Mouse (Mus musculus) stomach, embryonic 14.5 days (tissue): ENCODE measurements around the gene Uts2b. TPM values are rescaled to one million over a fixed set of nuclear protein-coding genes. Genes with fewer than 3 reads are reported as not detected.

Experiments
- ATAC-seq: fragments of 200-750 bp; cut with Nextera tagmentation; 2 replicates; pipeline ENCODE4 v1.8.0; 2017; ENCODE audit warnings: low read depth, moderate TSS enrichment; ENCODE audit not compliant: insufficient number of reproducible peaks, insufficient read depth, low FRiP score
- H3K27ac ChIP-seq: fragments of 300-500 bp; sonication (generic); 2 replicates; pipeline ENCODE4 v1.5.1; 2014; ENCODE audit warnings: mild to moderate bottlenecking, low read length, moderate library complexity, mixed read lengths
- H3K27me3 ChIP-seq: fragments of 300-500 bp; sonication (generic); 2 replicates; pipeline ENCODE4 v1.6.1; 2014; ENCODE audit warnings: low read length, control low read depth, mixed read lengths; ENCODE audit not compliant: control insufficient read depth, insufficient read depth
- H3K36me3 ChIP-seq: fragments of 300-500 bp; sonication (generic); 2 replicates; pipeline ENCODE4 v1.6.1; 2014; ENCODE audit warnings: mild to moderate bottlenecking, control low read depth, low read length, moderate library complexity, mixed read lengths; ENCODE audit not compliant: control insufficient read depth, insufficient read depth
- H3K4me1 ChIP-seq: fragments of 300-500 bp; sonication (generic); 2 replicates; pipeline ENCODE4 v1.6.1; 2014; ENCODE audit warnings: low read length, control low read depth, mixed read lengths; ENCODE audit not compliant: control insufficient read depth, insufficient read depth
- H3K4me2 ChIP-seq: fragments of 300-500 bp; sonication (generic); replicated peaks from 2 replicates; pipeline ENCODE4 v1.6.1; 2014; ENCODE audit warnings: low read depth, low read length, control low read depth
- H3K4me3 ChIP-seq: fragments of 300-500 bp; sonication (generic); 2 replicates; pipeline ENCODE4 v1.5.1; 2014; ENCODE audit warnings: low read depth, low read length, control low read depth
- H3K9ac ChIP-seq: fragments of 300-500 bp; sonication (generic); replicated peaks from 2 replicates; pipeline ENCODE4 v1.6.1; 2014; ENCODE audit warnings: low read depth, mild to moderate bottlenecking, control low read depth, low read length, moderate library complexity, mixed read lengths
- H3K9me3 ChIP-seq: fragments of 300-500 bp; sonication (generic); 2 replicates; pipeline ENCODE4 v1.6.1; 2016; ENCODE audit warnings: low read depth, low read length, control low read depth; ENCODE audit not compliant: control insufficient read depth
- WGBS: fragments of 180-500 bp; shearing (Covaris S2); extraction: QIAGEN DNeasy Blood & Tissue Kit; methylation state at CpG from one replicate; pipeline ENCODE4 v1.1.7; 2014; 5-methylcytosine and 5-hydroxymethylcytosine counted together
- polyA plus RNA-seq: library from polyadenylated mRNA; unstranded; fragments of >200 nt; fragmentation: Nextera tagmentation; extraction: Ambion mirVana; gene quantifications from 2 replicates; pipeline ENCODE4 v1.2.1, GENCODE M21; 2014

The Uts2b gene
- polyA plus RNA-seq, 1 experiment from 2014 or later, result not detected

GRCm38 (mm10) chr16:27395251-27396037 lies 25.4 kb upstream of the Uts2b start:
- Histone ChIP-seq H3K36me3 (no peaks in the 10 kb centered on the region), H3K27ac (no peak overlapping the region), H3K27me3 (no peaks in the 10 kb centered on the region), H3K9ac (no peak overlapping the region), H3K9me3 (0 out of 2 replicates have a peak, but pooled peaks cover 3% of the 10 kb centered on the region), H3K4me3 (no peak overlapping the region), H3K4me1 (0 out of 2 replicates have a peak, but pooled peaks cover 6% of the 10 kb centered on the region), H3K4me2 (no peak overlapping the region)
- WGBS, result 88% methylated on average over 4 of the region's 4 CpGs
- no peak for ATAC-seq

GRCm38 (mm10) chr16:27391845-27392244 lies 21.8 kb upstream of the Uts2b start:
- Histone ChIP-seq H3K36me3 (no peaks in the 10 kb centered on the region), H3K4me3 (no peak overlapping the region), H3K27ac (no peak overlapping the region), H3K27me3 (no peaks in the 10 kb centered on the region), H3K9me3 (0 out of 2 replicates have a peak, but pooled peaks cover 3% of the 10 kb centered on the region), H3K4me1 (peaks cover 16% of the 10 kb centered on the region; the same call in 1 of the 2 replicates), H3K9ac (no peak overlapping the region), H3K4me2 (no peak overlapping the region)
- 74% methylated on average over 2 of the region's 2 CpGs for WGBS
- ATAC-seq, result no peak

DNA sequence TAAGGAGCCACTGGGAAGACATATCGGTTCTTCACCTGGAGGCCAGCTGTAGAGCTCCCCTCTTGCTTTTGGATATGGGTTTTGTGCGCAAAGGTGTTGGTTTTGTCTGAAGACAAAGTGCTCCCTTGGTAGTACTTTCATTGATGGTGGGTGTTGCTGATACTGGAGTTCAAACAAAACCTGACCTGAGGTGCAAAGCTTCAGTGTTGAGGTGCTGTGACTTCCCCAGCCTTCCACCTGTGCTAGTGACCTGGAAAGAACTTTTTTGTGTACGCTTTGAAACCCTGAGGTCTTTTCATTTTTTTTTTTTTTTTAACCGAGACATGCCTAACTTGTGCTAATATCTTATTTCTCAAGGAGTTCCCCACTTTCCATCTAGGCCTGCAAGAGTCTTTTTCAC lies 20.3 kb upstream of the Uts2b start:
- H3K9ac ChIP-seq, result no peak overlapping the region
- WGBS, result 75% methylated on average over 4 of the region's 4 CpGs

GRCm38 (mm10) chr16:27389534-27390282 lies 19.7 kb upstream of the Uts2b start:
- peak overlapping the region; percentile 69 for H3K4me3 ChIP-seq
- peak overlapping the region; percentile 96 for H3K27ac ChIP-seq
- H3K9me3 ChIP-seq, result no peaks in the 10 kb centered on the region
- H3K36me3 ChIP-seq, result no peaks in the 10 kb centered on the region
- peak overlapping the region; percentile 83 for H3K9ac ChIP-seq
- 30% methylated on average over 7 of the region's 7 CpGs for WGBS
- ATAC-seq, result no peak
- H3K4me2 ChIP-seq, result peak overlapping the region; percentile 68
- no peaks in the 10 kb centered on the region for H3K27me3 ChIP-seq
- H3K4me1 ChIP-seq, result peaks cover 15% of the 10 kb centered on the region; the same call in 1 of the 2 replicates

More for the DNA sequence above, 20.3 kb upstream of the Uts2b start:
- H3K4me3 ChIP-seq, result peak overlapping the region; percentile 69; the same call in 1 of the 2 replicates
- no peak overlapping the region; the same call in 1 of the 2 replicates for H3K27ac ChIP-seq
- no peaks in the 10 kb centered on the region for H3K27me3 ChIP-seq
- H3K4me1 ChIP-seq, result peaks cover 15% of the 10 kb centered on the region; the same call in 1 of the 2 replicates
- no peaks in the 10 kb centered on the region for H3K9me3 ChIP-seq
- peak overlapping the region; percentile 68 for H3K4me2 ChIP-seq
- ATAC-seq, result no peak
- no peaks in the 10 kb centered on the region for H3K36me3 ChIP-seq

- H3K4me2 ChIP-seq, result peak within 1 kb of the TSS; percentile 68
- H3K9me3 ChIP-seq, result no peaks in the 10 kb centered on the region
- peak within 1 kb of the TSS; percentile 69 for H3K4me3 ChIP-seq
- H3K27me3 ChIP-seq, result no peaks in the 10 kb centered on the region
- H3K4me1 ChIP-seq, result peaks cover 15% of the 10 kb centered on the region; the same call in 1 of the 2 replicates
- WGBS, result under 1% methylated on average over 51 of the region's 69 CpGs
- no peaks in the 10 kb centered on the region for H3K36me3 ChIP-seq
- H3K27ac ChIP-seq, result peak within 1 kb of the TSS; percentile 96
- ATAC-seq, result peak; percentile 96
- H3K9ac ChIP-seq, result peak within 1 kb of the TSS; percentile 83
Observed at GRCm38 (mm10) chr16:27388761-27389451, 18.9 kb upstream of the Uts2b start, which contains the start of gene Ccdc50. TSS of gene Ccdc50 (plus strand) at chr16:27388869.

DNA sequence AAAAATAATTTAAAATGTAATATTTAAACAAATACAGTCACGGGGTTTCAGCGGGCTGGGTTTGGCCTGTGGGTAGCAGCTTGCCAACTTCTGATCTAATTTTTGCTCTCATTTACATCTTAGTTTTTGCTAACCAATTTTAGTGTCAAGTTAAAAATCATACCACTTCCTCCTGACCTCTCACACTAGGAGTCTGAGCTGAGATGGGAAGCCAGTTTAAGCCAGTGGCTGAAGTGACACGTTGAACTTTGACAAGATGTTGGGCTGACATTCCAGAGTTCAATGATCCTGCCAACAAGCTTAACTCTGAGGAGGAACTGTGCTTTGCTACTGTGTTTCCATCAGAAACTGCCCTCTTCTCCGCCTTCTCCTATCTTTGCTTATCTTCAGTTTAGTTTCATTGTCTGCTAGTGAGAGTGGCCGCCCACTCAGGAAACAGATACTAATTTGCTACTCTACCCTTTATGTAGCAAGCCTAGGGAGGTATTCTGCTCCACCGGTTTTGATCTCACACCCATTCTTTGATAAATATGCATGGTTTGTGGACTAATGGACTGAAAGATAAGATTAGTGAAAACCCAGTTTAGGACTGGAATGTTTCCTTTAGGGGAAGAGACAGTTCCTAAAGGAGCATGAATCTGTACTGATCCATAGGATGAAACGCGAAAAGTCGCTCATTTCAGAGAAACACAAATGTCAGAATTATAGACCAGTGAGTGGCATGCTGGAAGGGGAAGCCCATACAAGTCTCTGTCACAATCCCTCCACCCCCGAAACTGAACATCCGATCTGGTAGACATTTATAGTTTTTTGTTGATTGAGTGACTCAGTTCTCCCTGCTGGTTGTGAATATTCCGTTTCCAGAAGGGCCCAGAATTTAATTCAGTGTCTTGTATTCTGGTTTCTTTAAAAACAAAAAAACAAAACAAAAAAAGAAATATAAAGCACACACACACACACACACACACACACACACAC lies 17.9 kb upstream of the Uts2b start:
- ATAC-seq, result 0 out of 2 replicates have a peak, but pooled peaks have one; percentile 5
- Histone ChIP-seq H3K4me3 (peak overlapping the region; percentile 69), H3K9me3 (no peaks in the 10 kb centered on the region), H3K27ac (peak overlapping the region; percentile 96; the same call in 1 of the 2 replicates), H3K9ac (no peak overlapping the region), H3K36me3 (no peaks in the 10 kb centered on the region), H3K4me2 (peak overlapping the region; percentile 30), H3K4me1 (peaks cover 15% of the 10 kb centered on the region; the same call in 1 of the 2 replicates), H3K27me3 (no peaks in the 10 kb centered on the region)
- WGBS, result 42% methylated on average over 12 of the region's 12 CpGs

- 71% methylated on average over 4 of the region's 4 CpGs for WGBS
- H3K4me3 ChIP-seq, result no peak overlapping the region
- no peaks in the 10 kb centered on the region for H3K36me3 ChIP-seq
- ATAC-seq, result no peak
- H3K4me1 ChIP-seq, result peaks cover 15% of the 10 kb centered on the region; the same call in 1 of the 2 replicates
- no peak overlapping the region for H3K4me2 ChIP-seq
- no peaks in the 10 kb centered on the region for H3K27me3 ChIP-seq
- no peaks in the 10 kb centered on the region for H3K9me3 ChIP-seq
- no peak overlapping the region for H3K9ac ChIP-seq
- no peak overlapping the region for H3K27ac ChIP-seq
Observed at GRCm38 (mm10) chr16:27386850-27387407, 16.9 kb upstream of the Uts2b start.
